Mouse (Mus musculus) duodenum, adult 2 months (tissue): ENCODE measurements around the gene Efcab3. TPM values are rescaled to one million over a fixed set of nuclear protein-coding genes. Genes with fewer than 3 reads are reported as not detected.

Experiments used
- polyA plus RNA-seq: library from polyadenylated mRNA; depleted of rRNA; stranded (reverse); fragments of >200 nt; gene quantifications from 2 replicates; pipeline ENCODE4 v1.2.3, GENCODE M21; 2012; ENCODE audit warnings: low replicate concordance; rRNA removed

Gene Efcab3
- not detected in 2 replicates for polyA plus RNA-seq

DNA sequence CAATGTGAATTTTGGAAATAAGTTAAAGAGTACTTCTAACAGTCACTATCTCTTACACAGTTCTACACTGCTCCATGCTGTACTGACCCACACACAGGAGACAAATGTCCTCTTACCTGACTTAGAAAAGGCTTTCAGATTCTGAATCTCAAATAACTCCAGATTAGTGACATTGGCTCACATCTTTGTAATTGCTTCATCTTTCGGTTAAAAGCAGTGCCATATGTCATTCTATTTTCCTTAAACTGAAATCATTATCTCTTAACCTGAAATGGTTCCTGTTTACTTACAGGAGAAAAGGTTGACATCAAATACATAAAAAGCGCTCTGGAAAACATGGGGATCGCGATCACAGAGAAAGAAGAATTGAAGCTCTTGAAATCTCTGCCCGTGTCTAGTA is at the start of gene Efcab3:
Gene Efcab3 (plus strand): TSS at position 301 of the 400 bp plus-strand sequence.

DNA sequence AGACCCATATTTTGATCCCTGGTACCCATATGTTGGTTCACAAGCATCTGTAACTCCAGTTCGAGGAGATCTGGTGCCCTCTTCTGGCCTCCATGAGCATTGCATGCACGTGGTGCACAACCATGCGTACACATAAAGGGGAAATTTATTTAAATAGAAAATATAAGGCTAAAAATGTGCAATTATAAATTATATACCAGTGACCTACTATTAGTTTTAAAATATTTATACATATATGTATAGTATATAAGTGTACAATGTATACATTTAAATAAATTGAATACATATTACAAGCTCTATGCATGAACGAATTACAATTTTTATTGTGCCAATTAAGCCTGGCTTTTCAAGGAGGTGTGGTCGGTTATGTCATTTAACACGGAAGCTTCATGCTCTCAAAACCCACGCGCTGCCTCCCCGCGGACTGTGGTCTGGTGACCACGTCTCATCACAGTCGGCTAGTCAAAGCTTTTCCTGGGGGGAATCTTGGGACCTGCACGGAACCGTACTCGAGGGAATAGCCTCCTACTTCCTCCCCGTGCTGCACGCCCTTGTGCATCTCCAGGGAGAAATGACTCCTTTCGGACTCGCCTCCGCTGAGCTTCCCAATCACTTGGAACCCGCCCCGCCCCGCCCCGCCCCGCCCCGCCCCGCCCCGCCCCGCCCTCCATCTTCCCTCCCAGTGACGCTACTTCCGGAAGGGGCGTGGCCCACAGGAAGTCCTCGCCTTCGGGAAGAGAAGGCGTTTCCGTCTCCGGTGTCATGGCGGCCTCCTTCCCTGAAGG is 62.5 kb downstream of the Efcab3 start, which contains the start of gene Mettl2:
Gene Mettl2 (plus strand): TSS at position 691 of the 785 bp plus-strand sequence.

GRCm38 (mm10) chr11:105146593-105146992 is 83.2 kb downstream of the Efcab3 start, which contains the start of gene Gm10842:
Gene Gm10842 (plus strand): TSS chr11:105146893.

Other genes with a start within 250 kb of the Efcab3 start
- 2.5 and 3.8 TPM in 2 replicates for gene Mettl2, start 62.8 kb downstream of the Efcab3 start, polyA plus RNA-seq
- gene Gm10842, start 83.3 kb downstream of the Efcab3 start, polyA plus RNA-seq: not detected in 2 replicates
- 2.2 and 3.5 TPM in 2 replicates for gene Tlk2, start 115.2 kb downstream of the Efcab3 start, polyA plus RNA-seq
- gene Mrc2, start 229.1 kb downstream of the Efcab3 start, polyA plus RNA-seq: 3.6 and 9.3 TPM in 2 replicates